Mouse (Mus musculus) G1E (cell line): ENCODE results near the gene Ankrd28. TPM values are rescaled to one million over a fixed set of nuclear protein-coding genes. Genes with fewer than 3 reads are reported as not detected.
"Not testable (repeated sequence)": the region's sequence is repeated elsewhere in the genome, so short reads cannot be mapped to it uniquely, and the experiment has no call there.

Experiments
- ATAC-seq: 2 replicates; pipeline ENCODE4 v1.8.0; 2016; ENCODE audit warnings: mild to moderate bottlenecking; ENCODE audit not compliant: insufficient number of reproducible peaks, poor library complexity, low FRiP score, severe bottlenecking; ENCODE audit errors: extremely low read depth
- DNase-seq: peaks from one replicate; pipeline ENCODE4 v3.0.0; 2012; ENCODE audit warnings: low spot score
- H3K27me3 ChIP-seq: 2 replicates; pipeline ENCODE4 v1.6.1; 2012; ENCODE audit warnings: mild to moderate bottlenecking, low read length, inconsistent platforms; ENCODE audit not compliant: insufficient read depth
- H3K36me3 ChIP-seq: replicated peaks from 2 replicates; pipeline ENCODE3; 2012; ENCODE audit warnings: mild to moderate bottlenecking, inconsistent platforms
- H3K4me1 ChIP-seq: 2 replicates; pipeline ENCODE4 v1.6.1; 2012; ENCODE audit warnings: low read depth, low read length, inconsistent platforms, mixed read lengths; ENCODE audit not compliant: insufficient read depth
- H3K4me3 ChIP-seq: 2 replicates; pipeline ENCODE4 v1.5.1; 2012; ENCODE audit warnings: low read depth, mild to moderate bottlenecking, inconsistent platforms, low read length, moderate library complexity, mixed read lengths
- H3K9me3 ChIP-seq: replicated peaks from 2 replicates; pipeline ENCODE4 v1.6.1; 2012; ENCODE audit warnings: inconsistent platforms
- CTCF ChIP-seq: IDR thresholded peaks from 2 replicates; pipeline ENCODE4 v1.5.1; 2012; ENCODE audit warnings: low read depth, low read length, inconsistent platforms, mixed read lengths
- GATA1 ChIP-seq: IDR thresholded peaks from 2 replicates; pipeline ENCODE4 v1.6.1; 2012; ENCODE audit warnings: borderline replicate concordance, low read length, inconsistent platforms, mixed read lengths
- GATA2 ChIP-seq: IDR thresholded peaks from 2 replicates; pipeline ENCODE4 v1.6.1; 2012; ENCODE audit warnings: low read depth, low read length, inconsistent platforms, borderline replicate concordance
- POLR2AphosphoS5 ChIP-seq: IDR thresholded peaks from 2 replicates; pipeline ENCODE4 v1.6.1; 2012; ENCODE audit warnings: low read depth, low read length, inconsistent platforms; ENCODE audit not compliant: insufficient replicate concordance
- TAL1 ChIP-seq: conservative IDR thresholded peaks from 2 replicates; pipeline ENCODE4 v1.6.1; 2012; ENCODE audit warnings: low read depth, low read length, inconsistent platforms, mixed read lengths
- polyA plus RNA-seq: library from polyadenylated mRNA; stranded (reverse); fragments of >175 nt; gene quantifications from 2 replicates; pipeline ENCODE4 v1.2.3, GENCODE M21; 2012
- total RNA-seq, 2 experiments: library from RNA; stranded (forward) in 1 of 2; stranded (reverse) in 1 of 2; fragments of 200-1000 nt in 1 of 2; fragments of >200 nt in 1 of 2; fragmentation: Nextera tagmentation in 1 of 2; gene quantifications; 2 replicates each; pipeline ENCODE4 v1.2.3; 2014 to 2017

Gene Ankrd28
- total and polyA plus RNA-seq, 3 experiments, result 2.6 to 69.4 (median 40.9) TPM

GRCm38 (mm10) chr14:31772251-31772650 is 58.2 kb downstream of the Ankrd28 start:
- Histone ChIP-seq H3K9me3 (no peaks in the 10 kb centered on the region), H3K4me1 (peaks cover 29% of the 10 kb centered on the region), H3K4me3 (no peak overlapping the region), H3K36me3 (peaks cover 19% of the 10 kb centered on the region), H3K27me3 (no peaks in the 10 kb centered on the region)
- no peak for TF ChIP-seq POLR2AphosphoS5
- TF ChIP-seq GATA1, result no peak
- no peak for TF ChIP-seq GATA2
- no peak for TF ChIP-seq TAL1
- TF ChIP-seq CTCF, result no peak
- ATAC-seq (no peak), DNase-seq (no peak)

- no peak for TF ChIP-seq GATA2
- no peak for TF ChIP-seq GATA1
- no peak for TF ChIP-seq TAL1
- no peak for TF ChIP-seq CTCF
- TF ChIP-seq POLR2AphosphoS5, result no peak
- DNase-seq, result no peak
- Histone ChIP-seq H3K36me3 (peaks cover 15% of the 10 kb centered on the region), H3K27me3 (no peaks in the 10 kb centered on the region), H3K9me3 (no peaks in the 10 kb centered on the region), H3K4me3 (no peak overlapping the region), H3K4me1 (peaks cover 14% of the 10 kb centered on the region)
- no peak for ATAC-seq
Measured at GRCm38 (mm10) chr14:31768531-31768930, 61.9 kb downstream of the Ankrd28 start.

- TF ChIP-seq GATA1 (no peak), TAL1 (no peak), CTCF (no peak)
- H3K27me3 ChIP-seq, result no peaks in the 10 kb centered on the region
- ATAC-seq, result no peak
- H3K4me1 ChIP-seq, result peaks cover 24% of the 10 kb centered on the region
- peaks cover 31% of the 10 kb centered on the region for H3K36me3 ChIP-seq
- H3K9me3 ChIP-seq, result no peaks in the 10 kb centered on the region
- H3K4me3 ChIP-seq, result no peak overlapping the region
- DNase-seq, result no peak
Measured at GRCm38 (mm10) chr14:31764083-31764482, 66.4 kb downstream of the Ankrd28 start.

- H3K4me3 ChIP-seq, result no peak overlapping the region
- no peaks in the 10 kb centered on the region for H3K9me3 ChIP-seq
- peaks cover 27% of the 10 kb centered on the region for H3K36me3 ChIP-seq
- H3K4me1 ChIP-seq, result peaks cover 27% of the 10 kb centered on the region
- TF ChIP-seq TAL1, result no peak
- no peak for TF ChIP-seq CTCF
- TF ChIP-seq GATA1, result no peak
- no peak for TF ChIP-seq POLR2AphosphoS5
- no peak for TF ChIP-seq GATA2
- H3K27me3 ChIP-seq, result no peaks in the 10 kb centered on the region
- DNase-seq, result peak; percentile 27
- ATAC-seq, result peak; percentile 65
Measured at GRCm38 (mm10) chr14:31761727-31762126, 68.7 kb downstream of the Ankrd28 start.

DNA sequence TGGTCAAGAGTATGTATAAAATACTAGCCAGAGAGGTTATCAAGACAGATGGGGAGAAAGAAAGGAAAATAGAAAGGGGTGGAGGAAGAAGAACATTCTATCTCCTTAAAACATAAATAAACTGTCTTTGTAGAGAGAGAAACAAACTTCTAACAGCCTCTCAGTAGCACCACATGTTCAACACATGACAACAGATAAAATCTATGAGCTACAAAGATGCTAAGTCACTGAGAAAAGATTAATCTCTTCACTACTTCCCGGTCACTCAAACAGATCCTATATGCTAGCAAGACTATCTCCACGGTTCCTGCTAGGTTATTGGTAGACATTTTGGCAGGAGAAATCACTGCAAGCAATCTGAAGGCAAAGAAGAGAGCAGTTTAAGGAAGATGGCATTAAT is 71.3 kb downstream of the Ankrd28 start:
- no peaks in the 10 kb centered on the region for H3K27me3 ChIP-seq
- H3K4me1 ChIP-seq, result peaks cover 27% of the 10 kb centered on the region
- no peak for TF ChIP-seq CTCF
- no peak for TF ChIP-seq TAL1
- TF ChIP-seq POLR2AphosphoS5, result no peak
- no peak for TF ChIP-seq GATA2
- no peak for TF ChIP-seq GATA1
- no peak for DNase-seq
- peak; percentile 61 for ATAC-seq
- H3K36me3 ChIP-seq, result peaks cover 40% of the 10 kb centered on the region
- H3K9me3 ChIP-seq, result no peaks in the 10 kb centered on the region
- H3K4me3 ChIP-seq, result no peak overlapping the region

DNA sequence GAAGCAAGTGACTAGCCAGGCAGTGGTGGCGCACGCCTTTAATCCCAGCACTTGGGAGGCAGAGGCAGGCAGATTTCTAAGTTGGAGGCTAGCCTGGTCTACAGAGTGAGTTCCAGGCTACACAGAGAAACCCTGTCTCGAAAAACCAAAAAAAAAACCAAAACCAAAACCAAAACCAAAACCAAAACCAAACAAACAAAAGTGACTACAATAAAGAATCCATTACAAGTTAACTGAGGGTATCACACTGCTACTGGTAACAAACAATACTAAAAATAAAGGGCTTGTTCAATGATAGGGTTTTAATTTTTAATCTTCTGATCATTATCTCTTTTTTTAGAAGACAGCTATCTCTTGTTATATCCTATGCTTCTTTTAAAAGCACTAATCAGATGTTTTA is 72.0 kb downstream of the Ankrd28 start:
- not testable (repeated sequence) for H3K27me3 ChIP-seq, ATAC-seq, H3K9me3 ChIP-seq, H3K4me3 ChIP-seq, DNase-seq
- H3K4me1 ChIP-seq, result peaks cover 27% of the 10 kb centered on the region
- H3K36me3 ChIP-seq, result peaks cover 41% of the 10 kb centered on the region

DNA sequence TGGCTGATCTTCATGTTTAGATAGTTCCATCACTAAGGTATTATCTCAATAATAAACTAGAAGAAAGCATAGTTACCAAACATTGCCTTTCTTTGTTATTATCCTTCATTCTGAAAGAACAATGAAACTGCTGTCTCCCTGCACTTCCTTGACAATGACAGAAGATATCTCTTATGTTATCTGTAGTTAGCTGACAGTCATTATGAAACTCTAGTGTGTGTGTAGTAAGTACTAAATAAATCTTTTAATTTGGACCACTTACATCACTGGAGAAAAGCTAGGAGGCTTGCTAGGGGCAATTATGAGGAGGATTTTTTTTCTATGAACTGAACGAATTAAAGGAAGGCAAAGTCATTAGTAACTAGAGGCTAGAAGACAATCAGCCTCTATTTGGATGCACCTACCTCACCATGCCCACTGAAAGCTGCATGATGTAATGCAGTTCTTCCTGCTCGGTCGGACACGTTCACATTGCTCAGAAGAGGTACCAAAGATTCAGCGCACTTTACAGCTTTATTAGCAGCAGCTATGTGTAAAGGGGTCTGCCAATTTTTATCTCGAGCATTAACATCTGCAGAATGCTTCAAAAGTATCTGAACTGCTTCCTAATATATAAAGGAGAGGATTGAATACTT is 82.1 kb downstream of the Ankrd28 start:
- TF ChIP-seq POLR2AphosphoS5 (no peak), GATA1 (no peak), GATA2 (no peak), CTCF (no peak), TAL1 (no peak)
- Histone ChIP-seq H3K4me1 (peaks cover 3% of the 10 kb centered on the region; the same call in 1 of the 2 replicates), H3K4me3 (no peak overlapping the region), H3K36me3 (peaks cover 39% of the 10 kb centered on the region), H3K9me3 (no peaks in the 10 kb centered on the region), H3K27me3 (no peaks in the 10 kb centered on the region)
- no peak for ATAC-seq
- no peak for DNase-seq
